Mouse (Mus musculus): ENCODE data around the gene Trim63.

Gene Trim63

GRCm38 (mm10) chr4:134371316-134371855 is 56.5 kb downstream of the Trim63 start:
- no peak for DNase-seq

GRCm38 (mm10) chr4:134372294-134372747 is 57.4 kb downstream of the Trim63 start:
- DNase-seq = peak; percentile 90

GRCm38 (mm10) chr4:134373295-134373694 is 58.4 kb downstream of the Trim63 start:
- DNase-seq = no peak

GRCm38 (mm10) chr4:134374306-134374705 is 59.4 kb downstream of the Trim63 start:
- DNase-seq = no peak

- no peak for DNase-seq
Observed at GRCm38 (mm10) chr4:134378089-134378615, 63.2 kb downstream of the Trim63 start.

All from lung, postnatal 10 days (tissue).